Comparison of ENCODE assay signal across 8 mouse cellular contexts in the genomic region with DNA sequence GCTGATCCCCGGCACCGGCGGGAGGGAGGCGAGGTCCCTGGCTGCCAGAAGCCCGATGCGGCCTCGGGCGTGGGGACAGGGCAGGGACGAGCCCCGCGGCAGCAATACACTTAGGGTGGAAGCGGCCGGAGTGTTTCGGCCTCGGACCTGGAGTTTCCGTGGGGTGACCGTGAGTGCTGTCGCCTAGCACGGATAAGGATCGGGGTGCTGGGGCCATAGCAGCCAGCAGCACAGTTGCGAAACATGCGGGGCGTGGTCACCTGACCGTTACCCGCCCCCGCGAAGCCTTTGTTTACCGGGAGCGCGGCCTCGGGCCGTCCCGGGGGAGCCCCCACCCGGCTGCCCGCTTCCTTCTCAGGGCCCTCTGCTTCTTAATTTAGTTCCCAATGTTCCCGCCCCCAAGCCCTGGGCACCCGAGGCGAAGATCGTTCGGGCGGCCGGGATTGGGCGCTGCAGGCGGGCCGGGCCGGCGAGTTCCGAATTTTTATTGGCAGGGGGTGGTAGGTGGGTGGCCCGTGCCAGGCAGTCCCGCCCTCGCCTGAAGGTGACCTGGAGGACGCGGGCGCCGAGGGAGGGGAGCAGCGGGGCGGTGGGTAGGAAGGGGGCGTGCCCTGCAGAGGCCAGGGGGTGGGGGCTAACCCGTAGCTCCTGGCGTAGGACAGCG. TPM values are rescaled to one million over a fixed set of nuclear protein-coding genes. Genes with fewer than 3 reads are reported as not detected.
DNase-seq lines count a peak whose midpoint lies in the region; ATAC-seq and TF ChIP-seq lines count a peak whose summit lies in the region.

No protein-coding gene starts in this region.

- H3K9ac ChIP-seq in heart, embryonic 11.5 days (ENCODE audit: low read depth, low read length) = peak overlapping the region; percentile 98
- H3K9ac ChIP-seq in kidney, embryonic 16.5 days (replicated peaks; ENCODE audit: low read length) = peak overlapping the region; percentile 93
- peak overlapping the region; percentile 98 for H3K9ac ChIP-seq in liver, adult 2 months (ENCODE audit: low read depth, low read length)

- 0 out of 2 replicates have a peak, but pooled peaks cover 2% of the 10 kb centered on the region for H3K9me3 ChIP-seq in heart, embryonic 11.5 days (replicated peaks; ENCODE audit: control insufficient read depth, low read length)
- no peaks in the 10 kb centered on the region for H3K9me3 ChIP-seq in kidney, embryonic 16.5 days (ENCODE audit: low read length)

- H3K4me2 ChIP-seq in heart, embryonic 11.5 days = peak overlapping the region; percentile 64
- peak overlapping the region; percentile 55 for H3K4me2 ChIP-seq in kidney, embryonic 16.5 days (replicated peaks; ENCODE audit: low read depth, low read length)
- peak overlapping the region; percentile 68 for H3K4me2 ChIP-seq in myocyte (ENCODE audit: low read depth)

- H3K27me3 ChIP-seq in heart, embryonic 11.5 days (ENCODE audit: control insufficient read depth, insufficient read depth, low read length) = no peaks in the 10 kb centered on the region
- no peaks in the 10 kb centered on the region for H3K27me3 ChIP-seq in kidney, embryonic 16.5 days (ENCODE audit: insufficient read depth, low read length)
- no peaks in the 10 kb centered on the region for H3K27me3 ChIP-seq in liver, adult 2 months (ENCODE audit: control insufficient read depth, insufficient read depth, low read length)
- H3K27me3 ChIP-seq in myocyte (ENCODE audit: control insufficient read depth, insufficient read depth, insufficient read length) = no peaks in the 10 kb centered on the region
- H3K27me3 ChIP-seq in splenic B cell, adult 2 months (ENCODE audit: control insufficient read depth, insufficient read depth, low read length, poor library complexity, severe bottlenecking) = no peaks in the 10 kb centered on the region

- ATAC-seq in heart, embryonic 11.5 days (replicated peaks; ENCODE audit: insufficient number of reproducible peaks, low FRiP score, low TSS enrichment) = peak; percentile 95
- ATAC-seq in kidney, embryonic 16.5 days (ENCODE audit: low FRiP score, low TSS enrichment) = peak; percentile 96

- H3ac ChIP-seq in myocyte (ENCODE audit: control insufficient read depth, insufficient read length) = peak overlapping the region; percentile 52

- H3K36me3 ChIP-seq in heart, embryonic 11.5 days (ENCODE audit: control insufficient read depth, insufficient read depth, low read length) = no peaks in the 10 kb centered on the region; the same call in none of the 2 replicates
- H3K36me3 ChIP-seq in kidney, embryonic 16.5 days (ENCODE audit: insufficient read depth, low read length) = peaks cover 9% of the 10 kb centered on the region; the same call in 1 of the 2 replicates
- peaks cover 4% of the 10 kb centered on the region for H3K36me3 ChIP-seq in liver, adult 2 months (ENCODE audit: control insufficient read depth, insufficient read depth, low read length)
- H3K36me3 ChIP-seq in myocyte (ENCODE audit: control insufficient read depth, insufficient read depth) = peaks cover under 1% of the 10 kb centered on the region
- 0 out of 2 replicates have a peak, but pooled peaks cover 4% of the 10 kb centered on the region for H3K36me3 ChIP-seq in splenic B cell, adult 2 months (ENCODE audit: control insufficient read depth, insufficient read depth, low read length, poor library complexity, severe bottlenecking)

- peaks cover 9% of the 10 kb centered on the region; the same call in 1 of the 2 replicates for H3K79me2 ChIP-seq in liver, adult 2 months (ENCODE audit: control insufficient read depth, insufficient read depth, low read length)
- H3K79me2 ChIP-seq in myocyte (ENCODE audit: control insufficient read depth, insufficient read depth) = peaks cover 6% of the 10 kb centered on the region

- under 1% methylated on average over 61 of the region's 61 CpGs for WGBS in heart, embryonic 11.5 days (ENCODE audit: insufficient replicate concordance)
- under 1% methylated on average over 55 of the region's 61 CpGs for WGBS in kidney, embryonic 16.5 days
- under 1% methylated on average over 61 of the region's 61 CpGs for WGBS in liver, adult 2 months

- peaks cover 8% of the 10 kb centered on the region for H3K4me1 ChIP-seq in bone marrow macrophage, adult 2 months (ENCODE audit: control insufficient read depth, insufficient read depth, low read length)
- H3K4me1 ChIP-seq in embryonic fibroblast, embryonic 13.5 days (ENCODE audit: control insufficient read depth, insufficient read depth, low read length) = no peaks in the 10 kb centered on the region
- no peaks in the 10 kb centered on the region for H3K4me1 ChIP-seq in heart, embryonic 11.5 days (ENCODE audit: control insufficient read depth, insufficient read depth, low read length)
- peaks cover 5% of the 10 kb centered on the region for H3K4me1 ChIP-seq in kidney, embryonic 16.5 days (ENCODE audit: insufficient read depth, low read length)
- peaks cover 6% of the 10 kb centered on the region; the same call in 1 of the 2 replicates for H3K4me1 ChIP-seq in liver, adult 2 months (ENCODE audit: control insufficient read depth, insufficient read depth, low read length)

- DNase-seq in A20 (ENCODE audit: low read depth, low spot score) = peak; percentile 98
- DNase-seq in liver, adult 2 months (ENCODE audit: extremely low read depth, low read depth, low spot score) = peak; percentile 83
- DNase-seq in splenic B cell, adult 2 months (ENCODE audit: low read depth, low spot score) = peak; percentile 94

- peak overlapping the region; percentile 98 for H3K27ac ChIP-seq in bone marrow macrophage, adult 2 months (ENCODE audit: insufficient read depth, low read depth, low read length)
- H3K27ac ChIP-seq in embryonic fibroblast, embryonic 13.5 days (ENCODE audit: insufficient read depth, low read length) = peak overlapping the region; percentile 44
- peak overlapping the region; percentile 98 for H3K27ac ChIP-seq in heart, embryonic 11.5 days (ENCODE audit: low read depth, low read length)
- peak overlapping the region; percentile 98 for H3K27ac ChIP-seq in kidney, embryonic 16.5 days (ENCODE audit: low read length)
- H3K27ac ChIP-seq in liver, adult 2 months (replicated peaks; ENCODE audit: insufficient read depth, low read depth, low read length) = peak overlapping the region; percentile 100

- TF ChIP-seq POLR2A in bone marrow macrophage, adult 2 months (IDR thresholded peaks at IDR 0.05; ENCODE audit: borderline replicate concordance, low read depth, low read length) = no peak
- TF ChIP-seq POLR2A in embryonic fibroblast, embryonic 13.5 days (IDR thresholded peaks at IDR 0.05; ENCODE audit: low read depth, low read length) = no peak
- peak; percentile 78 for TF ChIP-seq POLR2A in liver, adult 2 months (IDR thresholded peaks at IDR 0.05; ENCODE audit: extremely low read depth, insufficient read depth, low read length)
- no peak for TF ChIP-seq POLR2A in myocyte (IDR thresholded peaks at IDR 0.05; ENCODE audit: insufficient read length, low read depth)

- TF ChIP-seq CTCF in bone marrow macrophage, adult 2 months (IDR thresholded peaks at IDR 0.05; ENCODE audit: low read depth, low read length) = no peak
- TF ChIP-seq CTCF in embryonic fibroblast, embryonic 13.5 days (IDR thresholded peaks at IDR 0.05; ENCODE audit: borderline replicate concordance, insufficient read depth, low read length) = no peak
- TF ChIP-seq CTCF in liver, adult 2 months (IDR thresholded peaks at IDR 0.05; ENCODE audit: low read depth, low read length) = no peak

- peak overlapping the region; percentile 97 for H3K4me3 ChIP-seq in bone marrow macrophage, adult 2 months (ENCODE audit: insufficient read depth, low read length)
- H3K4me3 ChIP-seq in embryonic fibroblast, embryonic 13.5 days (ENCODE audit: insufficient read depth, low read length) = peak overlapping the region; percentile 85
- peak overlapping the region; percentile 88 for H3K4me3 ChIP-seq in heart, embryonic 11.5 days (ENCODE audit: low read depth, low read length)
- peak overlapping the region; percentile 85 for H3K4me3 ChIP-seq in kidney, embryonic 16.5 days (ENCODE audit: low read length)
- H3K4me3 ChIP-seq in liver, adult 2 months (ENCODE audit: insufficient read depth, low read depth, low read length) = peak overlapping the region; percentile 93
- H3K4me3 ChIP-seq in myocyte = peak overlapping the region; percentile 47

TF ChIP-seq in myocyte, 11 proteins besides CTCF, POLR2A, EP300 and RAD21:
- TF ChIP-seq POLR2AphosphoS2 (IDR thresholded peaks at IDR 0.05; ENCODE audit: insufficient read length, low read depth) = peak; percentile 65
- TF ChIP-seq CEBPB (IDR thresholded peaks at IDR 0.05; ENCODE audit: insufficient read depth, poor library complexity, severe bottlenecking) = peak; percentile 85
- TF ChIP-seq E2F4 (IDR thresholded peaks at IDR 0.05; ENCODE audit: insufficient read depth) = no peak
- no peak for TF ChIP-seq MYOD1 (IDR thresholded peaks at IDR 0.05; ENCODE audit: control insufficient read depth in 1 of 3, insufficient read length in 2 of 3, low read depth in 2 of 3)
- peak; percentile 12 for TF ChIP-seq USF1 (IDR thresholded peaks at IDR 0.05; ENCODE audit: low read depth)
- peak in 1 of 3 experiments; percentile 4 for TF ChIP-seq MYOG (IDR thresholded peaks at IDR 0.05; ENCODE audit: control insufficient read depth in 1 of 3, insufficient read depth in 1 of 3, insufficient read length in 2 of 3, low read depth in 2 of 3)
- TF ChIP-seq TCF12 (IDR thresholded peaks at IDR 0.05; ENCODE audit: insufficient read depth, poor library complexity, severe bottlenecking) = no peak
TF ChIP-seq in myocyte: peak in this region for 4.

RNA-seq across cellular contexts. Expression of a gene that starts 0.5 kb away (rescaled TPM):
- polyA plus RNA-seq in bone marrow macrophage, adult 2 months (2012; ENCODE audit: insufficient read depth, insufficient read length, missing spikeins) = 75.5 and 95.2 TPM in 2 replicates
- 25.9 and 31.1 TPM in 2 replicates for polyA plus RNA-seq in embryonic fibroblast, embryonic 13.5 days (2011; ENCODE audit: insufficient read length, low read depth, missing spikeins)
- 31.5 and 37.1 TPM in 2 replicates for polyA plus RNA-seq in heart, embryonic 11.5 days (2014; fragmentation: Nextera tagmentation; extraction: Ambion mirVana)
- 34.9 and 36.4 TPM in 2 replicates for polyA plus RNA-seq in kidney, embryonic 16.5 days (2015; fragmentation: Nextera tagmentation; extraction: Ambion mirVana)
- 94.4 and 97.6 TPM in 2 replicates for total RNA-seq in liver, adult 2 months (2014; rRNA removed)
- polyA plus RNA-seq in liver, adult 2 months (2012; rRNA removed) = 5.6 and 6.0 TPM in 2 replicates
- 11.3 TPM for polyA plus RNA-seq in myocyte (2012; fragmentation: generic; extraction: Trizol)

RNA-seq across cellular contexts. Expression of a gene that starts 43.0 kb away (rescaled TPM):
- polyA plus RNA-seq in bone marrow macrophage, adult 2 months (2012; ENCODE audit: insufficient read depth, insufficient read length, missing spikeins) = 15.1 and 19.4 TPM in 2 replicates
- polyA plus RNA-seq in embryonic fibroblast, embryonic 13.5 days (2011; ENCODE audit: insufficient read length, low read depth, missing spikeins) = 40.6 and 50.3 TPM in 2 replicates
- polyA plus RNA-seq in heart, embryonic 11.5 days (2014; fragmentation: Nextera tagmentation; extraction: Ambion mirVana) = 22.3 and 24.7 TPM in 2 replicates
- polyA plus RNA-seq in kidney, embryonic 16.5 days (2015; fragmentation: Nextera tagmentation; extraction: Ambion mirVana) = 31.5 and 38.7 TPM in 2 replicates
- total RNA-seq in liver, adult 2 months (2014; rRNA removed) = 7.7 and 8.7 TPM in 2 replicates
- polyA plus RNA-seq in liver, adult 2 months (2012; rRNA removed) = 5.2 and 7.1 TPM in 2 replicates
- polyA plus RNA-seq in myocyte (2012; fragmentation: generic; extraction: Trizol) = 6.4 TPM

Comparison
In these comparisons a context has a peak if more than half of its experiments do, and no peak if none do; other contexts are left out.
1. Peak in every context shown above with its lines: DNase-seq, ATAC-seq, H3K4me3 ChIP-seq and H3K27ac ChIP-seq.
2. H3K27ac ChIP-seq: peak in every context shown above with its lines; median percentile 100 in liver, adult 2 months; 98 in bone marrow macrophage, adult 2 months; 98 in heart, embryonic 11.5 days; 98 in kidney, embryonic 16.5 days; 44 in embryonic fibroblast, embryonic 13.5 days.
3. H3K4me3 ChIP-seq: peak in every context shown above with its lines; median percentile 97 in bone marrow macrophage, adult 2 months; 93 in liver, adult 2 months; 88 in heart, embryonic 11.5 days; 85 in embryonic fibroblast, embryonic 13.5 days; 85 in kidney, embryonic 16.5 days; 47 in myocyte.